Mouse (Mus musculus): ENCODE data around the gene Lurap1. TPM values are rescaled to one million over a fixed set of nuclear protein-coding genes. Genes with fewer than 3 reads are reported as not detected.

Gene Lurap1
- polyA plus RNA-seq, 1 experiment = 1.4 TPM

GRCm38 (mm10) chr4:116182745-116183144 lies 31.6 kb upstream of the Lurap1 start:
- Histone ChIP-seq H3ac (ENCODE audit: control insufficient read depth, insufficient read length, low read depth) (no peak overlapping the region), H3K36me3 (ENCODE audit: control insufficient read depth, insufficient read depth) (no peaks in the 10 kb centered on the region), H3K79me3 (ENCODE audit: low read depth) (no peaks in the 10 kb centered on the region), H3K4me3 (ENCODE audit: insufficient read depth, poor library complexity, severe bottlenecking) (no peak overlapping the region), H3K79me2 (ENCODE audit: control insufficient read depth, insufficient read depth) (no peaks in the 10 kb centered on the region), H3K27me3 (ENCODE audit: control insufficient read depth, insufficient read depth, insufficient read length) (no peaks in the 10 kb centered on the region)
- TF ChIP-seq CEBPB (IDR thresholded peaks at IDR 0.05; ENCODE audit: low read depth) (no peak), FOSL1 (IDR thresholded peaks at IDR 0.05; ENCODE audit: insufficient read depth, low read length, poor library complexity, severe bottlenecking) (no peak), MYOG (IDR thresholded peaks at IDR 0.05; ENCODE audit: control insufficient read depth, extremely low read depth, insufficient read length) (no peak)

DNA sequence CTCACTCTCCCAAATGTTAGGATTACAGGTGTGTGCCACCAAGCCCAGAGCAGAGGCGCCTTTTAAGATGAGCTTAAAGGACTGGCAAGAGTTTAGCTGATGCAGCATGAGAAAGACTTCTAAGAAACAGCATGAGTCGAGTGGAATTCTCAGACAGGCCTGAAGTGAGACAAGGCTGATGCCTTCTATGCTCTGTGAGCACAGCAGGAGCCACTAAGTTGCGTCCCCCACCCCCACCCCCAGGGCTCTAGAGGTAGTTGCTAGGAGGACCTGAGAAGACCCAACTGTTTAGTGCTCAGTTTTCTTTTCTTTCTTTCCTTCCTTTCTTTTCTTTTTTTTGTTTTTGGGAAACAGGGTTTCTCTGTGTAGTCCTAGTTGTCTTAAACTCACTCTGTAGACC lies 30.9 kb upstream of the Lurap1 start:
- Histone ChIP-seq H3ac (ENCODE audit: control insufficient read depth, insufficient read length, low read depth) (no peak overlapping the region), H3K79me2 (ENCODE audit: control insufficient read depth, insufficient read depth) (no peaks in the 10 kb centered on the region), H3K4me3 (ENCODE audit: insufficient read depth, poor library complexity, severe bottlenecking) (no peak overlapping the region), H3K36me3 (ENCODE audit: control insufficient read depth, insufficient read depth) (no peaks in the 10 kb centered on the region), H3K27me3 (ENCODE audit: control insufficient read depth, insufficient read depth, insufficient read length) (no peaks in the 10 kb centered on the region), H3K79me3 (ENCODE audit: low read depth) (no peaks in the 10 kb centered on the region)
- TF ChIP-seq MYOD1 (IDR thresholded peaks at IDR 0.05; ENCODE audit: control insufficient read depth, insufficient read length, low read depth) = no peak
- TF ChIP-seq FOSL1 (IDR thresholded peaks at IDR 0.05; ENCODE audit: insufficient read depth, low read length, poor library complexity, severe bottlenecking) = no peak
- TF ChIP-seq MYOG (IDR thresholded peaks at IDR 0.05; ENCODE audit: control insufficient read depth, extremely low read depth, insufficient read length) = no peak
- no peak for TF ChIP-seq CEBPB (IDR thresholded peaks at IDR 0.05; ENCODE audit: low read depth)
- TF ChIP-seq MAX (IDR thresholded peaks at IDR 0.05) = no peak
- TF ChIP-seq USF1 (IDR thresholded peaks at IDR 0.05; ENCODE audit: low read depth) = no peak
- TF ChIP-seq CTCF (IDR thresholded peaks at IDR 0.05; ENCODE audit: control insufficient read depth, insufficient read depth, insufficient read length) = no peak

DNA sequence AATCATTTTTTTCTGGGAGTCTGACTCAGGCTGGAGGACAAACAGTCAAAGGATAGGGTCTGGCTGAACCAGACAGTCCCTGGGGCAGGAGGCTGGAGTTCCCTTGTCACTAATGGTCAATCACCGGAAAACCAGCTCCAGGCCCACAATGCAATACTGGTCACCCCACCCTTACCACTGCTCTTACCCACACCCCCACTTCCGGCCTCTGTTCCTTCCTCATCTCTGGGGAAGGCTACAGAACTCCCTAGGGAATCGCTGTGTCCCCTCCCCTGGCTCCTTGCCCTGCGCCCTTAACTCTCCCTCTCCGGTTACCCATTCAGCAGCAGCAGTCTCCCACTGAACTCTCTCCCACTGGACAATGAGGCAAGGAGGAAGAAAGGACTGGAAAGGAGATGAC lies 26.0 kb upstream of the Lurap1 start:
- H3K4me3 ChIP-seq (ENCODE audit: insufficient read depth, poor library complexity, severe bottlenecking) = no peak overlapping the region

DNA sequence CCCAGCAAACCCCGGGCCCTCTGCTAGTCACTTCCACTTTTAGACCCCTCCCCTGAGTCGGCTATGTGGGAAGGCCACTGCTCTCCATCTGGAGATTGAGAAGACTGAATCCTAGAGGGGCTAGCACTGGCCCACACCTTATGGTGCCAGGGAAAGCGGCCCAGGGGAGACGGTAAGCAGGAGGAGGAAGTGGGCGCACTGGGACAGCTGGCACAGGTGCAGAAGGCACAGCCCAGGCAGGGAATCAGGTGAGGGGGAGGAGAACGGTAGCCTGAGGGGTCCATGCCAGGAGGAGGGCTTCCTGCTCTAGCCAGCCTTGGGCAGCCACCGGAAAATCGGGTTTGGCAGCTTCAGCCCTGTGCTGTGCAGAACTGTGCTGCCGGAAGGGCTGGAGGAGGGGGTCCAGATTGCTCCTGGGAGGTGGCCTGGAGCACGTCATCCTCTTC lies 25.4 kb upstream of the Lurap1 start:
- Histone ChIP-seq H3K27me3 (ENCODE audit: control insufficient read depth, insufficient read depth, insufficient read length) (no peaks in the 10 kb centered on the region), H3K79me2 (ENCODE audit: control insufficient read depth, insufficient read depth) (no peaks in the 10 kb centered on the region), H3K4me3 (ENCODE audit: insufficient read depth, poor library complexity, severe bottlenecking) (no peak overlapping the region), H3ac (ENCODE audit: control insufficient read depth, insufficient read length, low read depth) (no peak overlapping the region), H3K36me3 (ENCODE audit: control insufficient read depth, insufficient read depth) (no peaks in the 10 kb centered on the region), H3K79me3 (ENCODE audit: low read depth) (no peaks in the 10 kb centered on the region)
- TF ChIP-seq MYOD1 (IDR thresholded peaks at IDR 0.05; ENCODE audit: control insufficient read depth, insufficient read length, low read depth) (no peak), MYOG (IDR thresholded peaks at IDR 0.05; ENCODE audit: control insufficient read depth, extremely low read depth, insufficient read length) (no peak), USF1 (IDR thresholded peaks at IDR 0.05; ENCODE audit: low read depth) (no peak), MAX (IDR thresholded peaks at IDR 0.05) (no peak), CTCF (IDR thresholded peaks at IDR 0.05; ENCODE audit: control insufficient read depth, insufficient read depth, insufficient read length) (no peak), CEBPB (IDR thresholded peaks at IDR 0.05; ENCODE audit: low read depth) (no peak), FOSL1 (IDR thresholded peaks at IDR 0.05; ENCODE audit: insufficient read depth, low read length, poor library complexity, severe bottlenecking) (no peak)

More for the DNA sequence above, 26.0 kb upstream of the Lurap1 start:
- no peaks in the 10 kb centered on the region for H3K79me3 ChIP-seq (ENCODE audit: low read depth)
- H3K27me3 ChIP-seq (ENCODE audit: control insufficient read depth, insufficient read depth, insufficient read length) = no peaks in the 10 kb centered on the region
- no peaks in the 10 kb centered on the region for H3K79me2 ChIP-seq (ENCODE audit: control insufficient read depth, insufficient read depth)
- TF ChIP-seq MYOD1 (IDR thresholded peaks at IDR 0.05; ENCODE audit: control insufficient read depth, insufficient read length, low read depth) (no peak), USF1 (IDR thresholded peaks at IDR 0.05; ENCODE audit: low read depth) (no peak), MYOG (IDR thresholded peaks at IDR 0.05; ENCODE audit: control insufficient read depth, extremely low read depth, insufficient read length) (no peak), CTCF (IDR thresholded peaks at IDR 0.05; ENCODE audit: control insufficient read depth, insufficient read depth, insufficient read length) (no peak), MAX (IDR thresholded peaks at IDR 0.05) (no peak), CEBPB (IDR thresholded peaks at IDR 0.05; ENCODE audit: low read depth) (no peak), FOSL1 (IDR thresholded peaks at IDR 0.05; ENCODE audit: insufficient read depth, low read length, poor library complexity, severe bottlenecking) (no peak)
- no peak overlapping the region for H3ac ChIP-seq (ENCODE audit: control insufficient read depth, insufficient read length, low read depth)
- no peaks in the 10 kb centered on the region for H3K36me3 ChIP-seq (ENCODE audit: control insufficient read depth, insufficient read depth)

- H3K79me3 ChIP-seq (ENCODE audit: low read depth) = no peaks in the 10 kb centered on the region
- H3K4me3 ChIP-seq (ENCODE audit: insufficient read depth, poor library complexity, severe bottlenecking) = no peak overlapping the region
- H3K27me3 ChIP-seq (ENCODE audit: control insufficient read depth, insufficient read depth, insufficient read length) = no peaks in the 10 kb centered on the region
These were observed 24.8 kb upstream of the Lurap1 start for GRCm38 (mm10) chr4:116175711-116176542.

More at GRCm38 (mm10) chr4:116175711-116176542, 24.8 kb upstream of the Lurap1 start:
- no peaks in the 10 kb centered on the region for H3K79me2 ChIP-seq (ENCODE audit: control insufficient read depth, insufficient read depth)
- TF ChIP-seq USF1 (IDR thresholded peaks at IDR 0.05; ENCODE audit: low read depth) (no peak), MYOD1 (IDR thresholded peaks at IDR 0.05; ENCODE audit: control insufficient read depth, insufficient read length, low read depth) (no peak), MAX (IDR thresholded peaks at IDR 0.05) (no peak), CTCF (IDR thresholded peaks at IDR 0.05; ENCODE audit: control insufficient read depth, insufficient read depth, insufficient read length) (no peak), MYOG (IDR thresholded peaks at IDR 0.05; ENCODE audit: control insufficient read depth, extremely low read depth, insufficient read length) (no peak), CEBPB (IDR thresholded peaks at IDR 0.05; ENCODE audit: low read depth) (no peak), FOSL1 (IDR thresholded peaks at IDR 0.05; ENCODE audit: insufficient read depth, low read length, poor library complexity, severe bottlenecking) (no peak)
- H3ac ChIP-seq (ENCODE audit: control insufficient read depth, insufficient read length, low read depth) = no peak overlapping the region
- H3K36me3 ChIP-seq (ENCODE audit: control insufficient read depth, insufficient read depth) = no peaks in the 10 kb centered on the region
